Mouse (Mus musculus) MEL-GATA-1-ER (cell line): ENCODE data around the gene Cbr2.

Experiments used
- DNase-seq: peaks from one replicate; pipeline ENCODE4 v3.0.0-alpha.2; 2012; ENCODE audit warnings: low read depth; ENCODE audit errors: extremely low read depth

The Cbr2 gene

GRCm38 (mm10) chr11:120682683-120683082 lies 49.2 kb downstream of the Cbr2 start:
- DNase-seq = no peak

GRCm38 (mm10) chr11:120679909-120680308 lies 52.0 kb downstream of the Cbr2 start:
- DNase-seq = no peak
